Mouse (Mus musculus) testis, adult 2 months (tissue): ENCODE results near the gene Frem2.

Experiments
- CTCF ChIP-seq: fragments of 200-500 bp; IDR thresholded peaks from 2 replicates; pipeline ENCODE4 v1.5.1; 2012; ENCODE audit warnings: low read depth, mild to moderate bottlenecking, inconsistent platforms, low read length, moderate library complexity; ENCODE audit not compliant: control insufficient read depth, insufficient read depth, insufficient replicate concordance
- POLR2A ChIP-seq: fragments of 200-500 bp; IDR thresholded peaks from 2 replicates; pipeline ENCODE4 v1.6.1; 2012; ENCODE audit warnings: low read depth, mild to moderate bottlenecking, inconsistent platforms, low read length, moderate library complexity; ENCODE audit not compliant: control insufficient read depth

DNA sequence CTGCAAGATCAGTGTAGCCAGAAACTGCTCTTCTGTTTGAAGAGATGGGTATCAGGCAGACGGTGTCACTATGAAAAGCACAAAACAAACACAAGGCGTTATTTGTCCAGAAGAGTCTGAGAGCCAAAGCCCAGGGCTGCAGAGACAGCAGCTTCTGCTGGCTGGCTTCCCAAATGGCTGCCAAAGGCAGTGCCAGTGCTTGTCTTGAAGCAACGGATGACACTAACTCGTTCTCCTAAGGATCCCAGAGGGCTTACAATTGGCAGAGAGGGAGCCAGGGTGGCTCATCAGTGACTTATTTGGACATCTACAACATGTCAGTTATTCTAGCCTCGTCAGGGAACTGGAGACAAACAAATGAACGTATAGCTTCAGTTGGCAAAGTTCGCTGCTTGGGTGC, 93.4 kb downstream of the Frem2 start:
- TF ChIP-seq CTCF (no peak), POLR2A (no peak)
